20 mouse cellular contexts compared by ENCODE assay signal in genomic region chr14:54181306-54181705, GRCm38 (mm10).
DNase-seq lines count a peak whose midpoint lies in the region; ATAC-seq lines count a peak whose summit lies in the region.
"Had no signal": no experiment of that assay in that cellular context is flagged by ENCODE, and none has a peak within 500 bp of the region (broad histone marks: within the 10 kb centered on the region; RNA-seq: fewer than 3 reads in every experiment).

No protein-coding gene starts in this region.

- no peak overlapping the region for H3K4me2 ChIP-seq in heart, embryonic 13.5 days
- no peak overlapping the region for H3K4me2 ChIP-seq in lung, embryonic 15.5 days
- H3K4me2 ChIP-seq in intestine, embryonic 14.5 days (ENCODE audit: low read length): 0 out of 2 replicates have a peak overlapping the region, but pooled peaks have one; percentile 5
- H3K4me2 ChIP-seq: embryonic facial prominence, embryonic 13.5 days; hindbrain, embryonic 12.5 days; limb, embryonic 13.5 days; liver, embryonic 15.5 days; neural tube, embryonic 15.5 days had no signal

- ATAC-seq in heart, embryonic 13.5 days (ENCODE audit: extremely low read depth, insufficient number of reproducible peaks, low FRiP score, low TSS enrichment): no peak
- no peak for ATAC-seq in lung, embryonic 15.5 days (ENCODE audit: borderline replicate concordance, extremely low read depth, low FRiP score, low TSS enrichment)
- no peak for ATAC-seq in intestine, embryonic 14.5 days (replicated peaks; ENCODE audit: low FRiP score, low TSS enrichment, low read depth)

- peaks cover 56% of the 10 kb centered on the region for H3K4me1 ChIP-seq in heart, embryonic 13.5 days
- peaks cover 51% of the 10 kb centered on the region for H3K4me1 ChIP-seq in lung, embryonic 15.5 days
- peaks cover 47% of the 10 kb centered on the region for H3K4me1 ChIP-seq in intestine, embryonic 14.5 days (replicated peaks; ENCODE audit: control insufficient read depth, insufficient read depth, low read length)

- H3K9me3 ChIP-seq in heart, embryonic 13.5 days: no peaks in the 10 kb centered on the region
- H3K9me3 ChIP-seq in lung, embryonic 15.5 days: no peaks in the 10 kb centered on the region
- H3K9me3 ChIP-seq in intestine, embryonic 14.5 days (ENCODE audit: control insufficient read depth, low read length): no peaks in the 10 kb centered on the region
- H3K9me3 ChIP-seq: embryonic facial prominence, embryonic 13.5 days; forebrain, embryonic 10.5 days; G1E; hindbrain, embryonic 12.5 days; limb, embryonic 13.5 days; liver, embryonic 15.5 days; megakaryocyte, embryonic 14.5 days; neural tube, embryonic 15.5 days had no signal

- WGBS in heart, embryonic 13.5 days: 57% methylated on average over 3 of the region's 3 CpGs
- WGBS in lung, embryonic 15.5 days: 70% methylated on average over 3 of the region's 3 CpGs
- 48% methylated on average over 3 of the region's 3 CpGs for WGBS in intestine, embryonic 14.5 days

- DNase-seq in heart, postnatal 4 days: no peak
- DNase-seq in lung, adult 18-20 months: no peak
- peak; percentile 49 for DNase-seq in CD4-positive, CD25-positive, alpha-beta regulatory T cell, adult 2 months (ENCODE audit: low read depth, low spot score)
- DNase-seq in intestine, embryonic 14.5 days (ENCODE audit: low spot score): no peak
- DNase-seq in cerebellum, adult 11-12 months: no peak
- DNase-seq in retina, embryonic 14.5 days (ENCODE audit: low spot score): no peak
- DNase-seq: adrenal gland, adult 2 months; B cell, adult 2 months; cerebellum, adult 2 months had no signal

- H3K27me3 ChIP-seq in heart, embryonic 13.5 days (replicated peaks): no peaks in the 10 kb centered on the region
- no peaks in the 10 kb centered on the region for H3K27me3 ChIP-seq in lung, embryonic 15.5 days
- no peaks in the 10 kb centered on the region for H3K27me3 ChIP-seq in intestine, embryonic 14.5 days (replicated peaks; ENCODE audit: control insufficient read depth, insufficient read depth, low read length)
- H3K27me3 ChIP-seq: embryonic facial prominence, embryonic 13.5 days; hindbrain, embryonic 12.5 days; neural tube, embryonic 15.5 days had no signal

- no peak overlapping the region for H3K4me3 ChIP-seq in heart, embryonic 13.5 days
- H3K4me3 ChIP-seq in lung, embryonic 15.5 days: no peak overlapping the region
- no peak overlapping the region for H3K4me3 ChIP-seq in intestine, embryonic 14.5 days (ENCODE audit: low read depth, low read length)
- H3K4me3 ChIP-seq: embryonic facial prominence, embryonic 13.5 days; forebrain, embryonic 10.5 days; hindbrain, embryonic 12.5 days; limb, embryonic 13.5 days; liver, embryonic 15.5 days; megakaryocyte, embryonic 14.5 days; neural tube, embryonic 15.5 days had no signal

- H3K9ac ChIP-seq in heart, embryonic 13.5 days: no peak overlapping the region
- no peak overlapping the region for H3K9ac ChIP-seq in lung, embryonic 15.5 days
- no peak overlapping the region for H3K9ac ChIP-seq in intestine, embryonic 14.5 days (ENCODE audit: low read length)
- H3K9ac ChIP-seq: embryonic facial prominence, embryonic 13.5 days; hindbrain, embryonic 12.5 days; limb, embryonic 13.5 days; liver, embryonic 15.5 days; neural tube, embryonic 15.5 days had no signal

- H3K27ac ChIP-seq in heart, embryonic 13.5 days (replicated peaks): peak overlapping the region; percentile 40
- H3K27ac ChIP-seq in lung, embryonic 15.5 days: peak overlapping the region; percentile 34; the same call in 1 of the 2 replicates
- H3K27ac ChIP-seq in intestine, embryonic 14.5 days (ENCODE audit: low read depth): peak overlapping the region; percentile 48; the same call in 1 of the 2 replicates
- H3K27ac ChIP-seq: embryonic facial prominence, embryonic 13.5 days; forebrain, embryonic 10.5 days; hindbrain, embryonic 12.5 days; kidney, postnatal 0 days; limb, embryonic 13.5 days; liver, embryonic 15.5 days had no signal

- no peaks in the 10 kb centered on the region for H3K36me3 ChIP-seq in heart, embryonic 13.5 days
- H3K36me3 ChIP-seq in lung, embryonic 15.5 days: no peaks in the 10 kb centered on the region
- H3K36me3 ChIP-seq in intestine, embryonic 14.5 days (ENCODE audit: control insufficient read depth, insufficient read depth, low read length): no peaks in the 10 kb centered on the region
- H3K36me3 ChIP-seq: embryonic facial prominence, embryonic 13.5 days; forebrain, embryonic 10.5 days; G1E; hindbrain, embryonic 12.5 days; limb, embryonic 13.5 days; liver, embryonic 15.5 days; neural tube, embryonic 15.5 days had no signal
